Mouse (Mus musculus) stomach, embryonic 14.5 days (tissue): Measurements from ENCODE around the gene Luzp1. TPM values are rescaled to one million over a fixed set of nuclear protein-coding genes. Genes with fewer than 3 reads are reported as not detected.

ENCODE experiments used
- ATAC-seq: fragments of 200-750 bp; cut with Nextera tagmentation; 2 replicates; pipeline ENCODE4 v1.8.0; 2017; ENCODE audit warnings: low read depth, moderate TSS enrichment; ENCODE audit not compliant: insufficient number of reproducible peaks, insufficient read depth, low FRiP score
- H3K27ac ChIP-seq: fragments of 300-500 bp; sonication (generic); 2 replicates; pipeline ENCODE4 v1.5.1; 2014; ENCODE audit warnings: mild to moderate bottlenecking, low read length, moderate library complexity, mixed read lengths
- H3K27me3 ChIP-seq: fragments of 300-500 bp; sonication (generic); 2 replicates; pipeline ENCODE4 v1.6.1; 2014; ENCODE audit warnings: low read length, control low read depth, mixed read lengths; ENCODE audit not compliant: control insufficient read depth, insufficient read depth
- H3K36me3 ChIP-seq: fragments of 300-500 bp; sonication (generic); 2 replicates; pipeline ENCODE4 v1.6.1; 2014; ENCODE audit warnings: mild to moderate bottlenecking, control low read depth, low read length, moderate library complexity, mixed read lengths; ENCODE audit not compliant: control insufficient read depth, insufficient read depth
- H3K4me1 ChIP-seq: fragments of 300-500 bp; sonication (generic); 2 replicates; pipeline ENCODE4 v1.6.1; 2014; ENCODE audit warnings: low read length, control low read depth, mixed read lengths; ENCODE audit not compliant: control insufficient read depth, insufficient read depth
- H3K4me2 ChIP-seq: fragments of 300-500 bp; sonication (generic); replicated peaks from 2 replicates; pipeline ENCODE4 v1.6.1; 2014; ENCODE audit warnings: low read depth, low read length, control low read depth
- H3K4me3 ChIP-seq: fragments of 300-500 bp; sonication (generic); 2 replicates; pipeline ENCODE4 v1.5.1; 2014; ENCODE audit warnings: low read depth, low read length, control low read depth
- H3K9ac ChIP-seq: fragments of 300-500 bp; sonication (generic); replicated peaks from 2 replicates; pipeline ENCODE4 v1.6.1; 2014; ENCODE audit warnings: low read depth, mild to moderate bottlenecking, control low read depth, low read length, moderate library complexity, mixed read lengths
- H3K9me3 ChIP-seq: fragments of 300-500 bp; sonication (generic); 2 replicates; pipeline ENCODE4 v1.6.1; 2016; ENCODE audit warnings: low read depth, low read length, control low read depth; ENCODE audit not compliant: control insufficient read depth
- WGBS: fragments of 180-500 bp; shearing (Covaris S2); extraction: QIAGEN DNeasy Blood & Tissue Kit; methylation state at CpG from one replicate; pipeline ENCODE4 v1.1.7; 2014; 5-methylcytosine and 5-hydroxymethylcytosine counted together
- polyA plus RNA-seq: library from polyadenylated mRNA; unstranded; fragments of >200 nt; fragmentation: Nextera tagmentation; extraction: Ambion mirVana; gene quantifications from 2 replicates; pipeline ENCODE4 v1.2.1, GENCODE M21; 2014

Luzp1 gene
- polyA plus RNA-seq, 1 experiment from 2014 or later: 128 TPM

DNA sequence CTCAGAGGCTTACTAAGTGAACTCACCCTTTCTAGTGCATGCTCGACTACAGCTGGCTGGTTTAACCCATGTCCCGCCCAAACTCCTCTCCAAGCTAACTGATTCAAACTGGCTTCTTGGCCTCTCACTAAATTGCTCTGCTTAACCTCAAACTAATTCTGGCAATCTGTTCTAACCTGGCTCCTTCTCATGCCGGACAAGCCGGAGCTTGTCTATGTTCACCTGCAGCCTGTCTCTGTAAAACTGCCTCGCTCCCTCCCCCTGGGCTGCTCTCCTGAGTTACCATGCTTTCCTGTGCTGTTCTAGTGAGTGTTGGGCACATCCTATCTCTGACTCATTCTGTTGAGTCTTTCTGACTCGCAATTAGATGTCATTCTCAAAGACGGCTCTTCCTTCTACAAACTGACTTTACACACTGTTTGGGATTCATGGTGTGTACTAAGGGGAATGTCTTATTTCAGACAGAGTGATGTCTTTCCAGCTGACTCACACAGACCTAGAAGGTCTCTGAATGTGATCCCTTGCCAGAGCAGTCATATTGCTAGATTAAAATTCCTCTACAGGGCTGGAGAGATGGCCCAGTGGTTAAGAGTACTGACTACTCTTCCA lies 128.8 kb downstream of the Luzp1 start:
- no peaks in the 10 kb centered on the region for H3K9me3 ChIP-seq
- H3K9ac ChIP-seq: no peak overlapping the region
- no peak overlapping the region for H3K27ac ChIP-seq
- H3K36me3 ChIP-seq: no peaks in the 10 kb centered on the region
- no peak overlapping the region for H3K4me2 ChIP-seq
- H3K4me1 ChIP-seq: peaks cover 11% of the 10 kb centered on the region; the same call in 1 of the 2 replicates
- no peak overlapping the region for H3K4me3 ChIP-seq
- ATAC-seq: no peak
- no peaks in the 10 kb centered on the region for H3K27me3 ChIP-seq
- WGBS: 84% methylated on average over 7 of the region's 7 CpGs

DNA sequence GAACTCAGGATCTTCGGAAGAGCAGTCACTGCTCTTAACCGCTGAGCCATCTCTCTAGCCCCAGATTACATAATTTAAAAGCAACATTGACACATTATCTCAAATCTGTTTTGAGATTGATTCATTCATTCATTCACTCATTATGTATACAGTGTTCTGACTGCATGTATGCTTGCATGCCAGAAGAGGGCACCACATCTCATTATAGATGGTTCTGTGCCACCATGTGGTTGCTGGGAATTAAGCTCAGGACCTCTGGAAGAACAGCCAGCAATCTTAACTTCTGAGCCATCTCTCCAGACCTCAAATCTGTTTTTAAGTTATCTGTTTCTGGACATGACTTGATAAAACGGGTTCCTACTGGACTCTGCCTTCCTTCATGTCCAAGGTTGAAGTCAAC lies 130.3 kb downstream of the Luzp1 start:
- Histone ChIP-seq H3K9ac (no peak overlapping the region), H3K4me2 (no peak overlapping the region), H3K9me3 (no peaks in the 10 kb centered on the region), H3K4me3 (no peak overlapping the region), H3K36me3 (no peaks in the 10 kb centered on the region), H3K27me3 (no peaks in the 10 kb centered on the region), H3K4me1 (peaks cover 11% of the 10 kb centered on the region; the same call in 1 of the 2 replicates), H3K27ac (no peak overlapping the region)
- no peak for ATAC-seq
- WGBS: 95% methylated on average over 3 of the region's 3 CpGs

DNA sequence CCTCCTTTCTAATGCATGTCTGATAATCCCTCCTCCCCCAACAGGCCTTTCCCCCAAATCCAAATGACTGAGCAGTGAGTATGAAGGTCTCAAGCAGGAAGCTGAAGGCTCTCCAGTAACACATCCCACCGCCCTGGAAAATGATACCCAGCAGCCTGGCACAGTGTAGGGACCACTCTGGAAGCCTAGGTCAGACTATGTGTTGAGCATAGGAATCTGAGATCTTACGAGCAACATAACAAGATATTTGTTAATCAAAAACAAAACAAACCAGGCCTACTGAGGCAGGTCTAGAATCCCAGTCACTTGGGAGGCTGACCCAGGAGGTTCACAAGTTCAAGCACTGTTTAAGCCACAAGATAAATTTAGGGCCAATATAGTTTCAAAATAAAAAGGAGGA lies 131.0 kb downstream of the Luzp1 start:
- no peak for ATAC-seq
- Histone ChIP-seq H3K27me3 (no peaks in the 10 kb centered on the region), H3K4me3 (peak overlapping the region; percentile 99; the same call in 1 of the 2 replicates), H3K4me1 (peaks cover 11% of the 10 kb centered on the region; the same call in 1 of the 2 replicates), H3K36me3 (no peaks in the 10 kb centered on the region), H3K9ac (peak overlapping the region; percentile 99; the same call in 1 of the 2 replicates), H3K9me3 (no peaks in the 10 kb centered on the region), H3K27ac (no peak overlapping the region), H3K4me2 (peak overlapping the region; percentile 50)
- WGBS: 80% methylated on average over 2 of the region's 2 CpGs

DNA sequence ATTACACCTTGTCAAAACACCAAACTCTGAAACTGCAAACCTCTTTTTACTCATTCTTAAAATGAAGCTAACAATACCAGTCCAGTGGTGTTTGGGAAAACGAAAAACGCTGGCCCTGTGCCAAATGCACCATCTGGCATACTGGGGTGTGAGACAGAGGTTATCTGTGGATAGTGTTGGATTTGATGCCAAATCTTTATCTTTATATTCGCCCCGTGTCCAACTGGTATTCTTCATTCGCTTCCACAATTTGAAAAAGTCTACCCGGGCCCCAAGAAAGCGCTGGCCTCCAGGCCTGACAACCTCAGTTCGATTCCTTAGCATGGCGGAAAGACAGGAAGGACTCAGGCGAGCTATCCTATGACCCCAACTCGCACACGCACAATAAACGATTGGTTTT lies 131.9 kb downstream of the Luzp1 start:
- no peaks in the 10 kb centered on the region for H3K27me3 ChIP-seq
- no peaks in the 10 kb centered on the region for H3K36me3 ChIP-seq
- no peak for ATAC-seq
- peak overlapping the region; percentile 50 for H3K4me2 ChIP-seq
- H3K4me1 ChIP-seq: peaks cover 11% of the 10 kb centered on the region; the same call in 1 of the 2 replicates
- WGBS: under 1% methylated on average over 13 of the region's 13 CpGs
- 0 out of 2 replicates have a peak overlapping the region, but pooled peaks have one; percentile 28 for H3K27ac ChIP-seq
- peak overlapping the region; percentile 99 for H3K9ac ChIP-seq
- peak overlapping the region; percentile 99 for H3K4me3 ChIP-seq
- H3K9me3 ChIP-seq: no peaks in the 10 kb centered on the region

DNA sequence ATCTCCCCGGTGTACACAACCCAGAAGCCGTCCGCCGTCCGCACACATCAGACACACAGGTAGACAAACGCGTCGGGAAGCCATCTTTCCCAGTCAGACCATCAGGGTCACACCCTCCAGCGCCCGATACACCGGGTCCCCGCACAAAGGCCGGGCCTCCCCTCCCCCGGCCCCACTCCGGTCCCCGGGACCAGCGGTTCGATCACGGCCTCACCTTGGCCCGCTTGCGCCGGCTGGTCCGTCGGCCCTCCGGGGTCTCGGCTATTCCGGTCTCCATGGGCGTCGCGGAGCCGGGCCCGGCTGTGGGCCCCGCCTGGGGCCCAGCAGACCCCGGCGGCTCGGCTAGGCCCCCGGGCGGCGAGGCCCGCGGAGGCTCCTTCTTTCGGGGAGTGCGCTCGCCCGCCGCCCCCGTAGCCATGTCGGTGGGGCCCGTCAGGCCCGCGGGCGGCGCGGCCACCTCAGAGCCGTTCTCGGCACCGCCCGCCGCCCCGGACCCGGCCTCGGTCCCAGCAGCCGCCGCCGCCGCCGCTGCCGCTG lies 132.5 kb downstream of the Luzp1 start:
- Histone ChIP-seq H3K9ac (peak overlapping the region; percentile 99), H3K4me3 (peak overlapping the region; percentile 99), H3K36me3 (no peaks in the 10 kb centered on the region), H3K4me1 (peaks cover 11% of the 10 kb centered on the region; the same call in 1 of the 2 replicates), H3K9me3 (no peaks in the 10 kb centered on the region), H3K27ac (peak overlapping the region; percentile 86), H3K27me3 (no peaks in the 10 kb centered on the region), H3K4me2 (peak overlapping the region; percentile 50)
- WGBS: under 1% methylated on average over 63 of the region's 68 CpGs
- ATAC-seq: peak; percentile 54; the same call in 1 of the 2 replicates

DNA sequence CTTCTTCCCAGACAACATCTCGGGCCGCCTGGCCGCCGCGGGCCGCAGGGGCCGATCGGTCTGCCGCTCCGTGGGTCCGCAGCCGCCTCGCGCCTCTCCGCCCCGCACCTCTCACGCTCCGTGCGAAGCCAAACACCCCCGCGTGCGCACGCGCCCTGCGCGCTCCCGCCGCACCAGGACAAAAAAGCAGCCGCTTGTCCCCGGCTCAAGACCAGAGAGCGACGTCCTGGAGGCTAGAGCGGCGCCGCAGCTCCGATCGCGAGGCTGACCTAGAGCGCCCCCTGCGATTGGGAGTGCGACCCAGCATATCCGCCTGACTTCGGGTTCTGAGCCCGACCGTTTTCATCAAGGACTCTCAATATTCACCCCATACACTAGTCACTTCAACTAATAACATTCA lies 133.0 kb downstream of the Luzp1 start, which contains the start of gene Kdm1a:
Gene Kdm1a (minus strand): TSS at position 156 of the 400 bp plus-strand sequence.
- H3K36me3 ChIP-seq: no peaks in the 10 kb centered on the region
- ATAC-seq: peak; percentile 90
- peak within 1 kb of the TSS; percentile 99 for H3K9ac ChIP-seq
- H3K9me3 ChIP-seq: no peaks in the 10 kb centered on the region
- peak within 1 kb of the TSS; percentile 99 for H3K4me3 ChIP-seq
- H3K27me3 ChIP-seq: no peaks in the 10 kb centered on the region
- peak within 1 kb of the TSS; percentile 50 for H3K4me2 ChIP-seq
- H3K4me1 ChIP-seq: peaks cover 11% of the 10 kb centered on the region; the same call in 1 of the 2 replicates
- peak within 1 kb of the TSS; percentile 86 for H3K27ac ChIP-seq
- WGBS: under 1% methylated on average over 45 of the region's 45 CpGs

Other genes starting within 250 kb of the Luzp1 start
- 19.7 and 19.8 TPM in 2 replicates for gene Tcea3, start 222.0 kb upstream of the Luzp1 start, polyA plus RNA-seq
- gene Zfp46, start 185.1 kb upstream of the Luzp1 start, polyA plus RNA-seq: 24.7 and 25.1 TPM in 2 replicates
- gene Hnrnpr, start 158.8 kb upstream of the Luzp1 start, polyA plus RNA-seq: 157 and 164 TPM in 2 replicates
- 0.31 and 0.42 TPM in 2 replicates for gene Htr1d, start 46.2 kb upstream of the Luzp1 start, polyA plus RNA-seq
- 0.46 and 0.48 TPM in 2 replicates for gene 6030445D17Rik, start 7.5 kb upstream of the Luzp1 start, polyA plus RNA-seq
- 52.7 and 55.6 TPM in 2 replicates for gene Kdm1a, start 133.0 kb downstream of the Luzp1 start, polyA plus RNA-seq
- not detected in 2 replicates for gene Tex46, start 140.7 kb downstream of the Luzp1 start, polyA plus RNA-seq
- gene Lactbl1, start 152.9 kb downstream of the Luzp1 start, polyA plus RNA-seq: 0.10 TPM in 1 of 2 replicates, not detected in the other